Mouse (Mus musculus): ENCODE results near the gene Tprgl.

Tprgl gene

GRCm38 (mm10) chr4:154123553-154123952 is 36.9 kb downstream of the Tprgl start:
- in situ Hi-C loops (cut with MboI; ENCODE audit: low sequenced_read_pairs) = no loop called here

GRCm38 (mm10) chr4:154122374-154122773 is 38.1 kb downstream of the Tprgl start:
- in situ Hi-C loops (cut with MboI; ENCODE audit: low sequenced_read_pairs) = no loop called here

GRCm38 (mm10) chr4:154121800-154122199 is 38.7 kb downstream of the Tprgl start:
- in situ Hi-C loops (cut with MboI; ENCODE audit: low sequenced_read_pairs) = no loop called here

GRCm38 (mm10) chr4:154119208-154119607 is 41.3 kb downstream of the Tprgl start:
- in situ Hi-C loops (cut with MboI; ENCODE audit: low sequenced_read_pairs) = no loop called here

GRCm38 (mm10) chr4:154118782-154119181 is 41.7 kb downstream of the Tprgl start:
- in situ Hi-C loops (cut with MboI; ENCODE audit: low sequenced_read_pairs) = no loop called here

- in situ Hi-C loops (cut with MboI; ENCODE audit: low sequenced_read_pairs) = no loop called here
Measured at GRCm38 (mm10) chr4:154116421-154116820, 44.0 kb downstream of the Tprgl start.

GRCm38 (mm10) chr4:154109850-154110243 is 50.6 kb downstream of the Tprgl start:
- in situ Hi-C loops (cut with MboI; ENCODE audit: low sequenced_read_pairs) = no loop called here

- in situ Hi-C loops (cut with MboI; ENCODE audit: low sequenced_read_pairs) = no loop called here
Measured at GRCm38 (mm10) chr4:154109216-154109849, 51.1 kb downstream of the Tprgl start.

All from CH12F3 (cell line).